Mouse (Mus musculus) cortical plate, adult 2 months (tissue): ENCODE measurements around the gene Prickle2. TPM values are rescaled to one million over a fixed set of nuclear protein-coding genes. Genes with fewer than 3 reads are reported as not detected.

Experiments used
- H3K27ac ChIP-seq: fragments of 200-500 bp; 2 replicates; pipeline ENCODE4 v1.5.1; 2012; ENCODE audit warnings: low read length, control low read depth, inconsistent platforms; ENCODE audit not compliant: insufficient read depth
- H3K4me1 ChIP-seq: fragments of 200-500 bp; 2 replicates; pipeline ENCODE4 v1.6.1; 2011; ENCODE audit warnings: low read length; ENCODE audit not compliant: control insufficient read depth, insufficient read depth
- H3K4me3 ChIP-seq: fragments of 200-500 bp; 2 replicates; pipeline ENCODE4 v1.5.1; 2011; ENCODE audit warnings: mild to moderate bottlenecking, low read length, control low read depth; ENCODE audit not compliant: insufficient read depth
- CTCF ChIP-seq: fragments of 200-500 bp; IDR thresholded peaks from 2 replicates; pipeline ENCODE4 v1.5.1; 2011; ENCODE audit warnings: mild to moderate bottlenecking, control low read depth, low read length; ENCODE audit not compliant: insufficient read depth; ENCODE audit errors: extremely low read depth
- POLR2A ChIP-seq: fragments of 200-500 bp; IDR thresholded peaks from 2 replicates; pipeline ENCODE4 v1.6.1; 2011; ENCODE audit warnings: mild to moderate bottlenecking, low read length, control low read depth; ENCODE audit not compliant: insufficient read depth; ENCODE audit errors: extremely low read depth
- polyA plus RNA-seq: library from polyadenylated mRNA; depleted of rRNA; stranded (reverse); fragments of >200 nt; gene quantifications from 2 replicates; pipeline ENCODE4 v1.2.3, GENCODE M21; 2012

Prickle2 gene
- polyA plus RNA-seq, 1 experiment = 58.6 TPM

DNA sequence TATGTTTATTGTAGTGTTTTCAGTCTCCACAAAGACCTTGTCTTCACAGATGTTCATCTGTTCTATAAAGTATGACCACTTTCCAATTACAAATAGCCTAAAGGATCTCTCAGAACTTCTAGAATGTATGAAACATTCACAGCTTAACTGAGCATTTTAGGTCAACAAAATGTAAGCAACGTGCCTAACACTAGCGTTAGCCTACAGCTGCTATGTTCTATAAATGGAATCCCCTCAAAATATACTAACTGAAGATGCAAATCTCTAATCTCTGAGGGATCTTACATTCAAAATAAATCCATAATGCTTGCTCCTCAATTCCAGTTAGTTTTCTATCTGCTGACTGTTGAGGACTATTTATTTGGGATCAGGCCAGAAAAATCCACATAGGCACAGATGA, 65.1 kb downstream of the Prickle2 start:
- Histone ChIP-seq H3K4me1 (peaks cover 6% of the 10 kb centered on the region; the same call in 1 of the 2 replicates), H3K4me3 (no peak overlapping the region), H3K27ac (no peak overlapping the region)
- TF ChIP-seq CTCF = no peak
- TF ChIP-seq POLR2A = no peak

DNA sequence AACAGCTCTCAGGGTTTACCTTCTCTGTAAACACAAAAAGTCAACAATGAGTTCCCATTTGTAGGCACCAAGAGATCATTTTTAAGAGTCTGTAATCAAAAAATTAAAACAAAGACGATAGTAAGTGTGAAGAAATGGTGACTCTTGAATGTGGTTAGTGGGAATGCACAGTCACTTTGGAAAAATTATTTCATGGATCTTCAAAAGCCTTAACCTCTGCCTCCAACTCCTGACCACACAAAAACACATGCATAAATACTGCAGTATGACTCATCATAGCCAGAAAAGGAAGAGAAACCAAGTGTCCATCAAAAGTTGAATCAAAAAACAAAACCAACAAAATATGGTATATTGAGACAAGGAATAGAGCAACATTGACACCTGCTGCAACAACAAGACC, 69.5 kb downstream of the Prickle2 start:
- peaks cover 7% of the 10 kb centered on the region; the same call in 1 of the 2 replicates for H3K4me1 ChIP-seq
- TF ChIP-seq CTCF = no peak
- TF ChIP-seq POLR2A = no peak
- H3K4me3 ChIP-seq = no peak overlapping the region
- no peak overlapping the region for H3K27ac ChIP-seq

DNA sequence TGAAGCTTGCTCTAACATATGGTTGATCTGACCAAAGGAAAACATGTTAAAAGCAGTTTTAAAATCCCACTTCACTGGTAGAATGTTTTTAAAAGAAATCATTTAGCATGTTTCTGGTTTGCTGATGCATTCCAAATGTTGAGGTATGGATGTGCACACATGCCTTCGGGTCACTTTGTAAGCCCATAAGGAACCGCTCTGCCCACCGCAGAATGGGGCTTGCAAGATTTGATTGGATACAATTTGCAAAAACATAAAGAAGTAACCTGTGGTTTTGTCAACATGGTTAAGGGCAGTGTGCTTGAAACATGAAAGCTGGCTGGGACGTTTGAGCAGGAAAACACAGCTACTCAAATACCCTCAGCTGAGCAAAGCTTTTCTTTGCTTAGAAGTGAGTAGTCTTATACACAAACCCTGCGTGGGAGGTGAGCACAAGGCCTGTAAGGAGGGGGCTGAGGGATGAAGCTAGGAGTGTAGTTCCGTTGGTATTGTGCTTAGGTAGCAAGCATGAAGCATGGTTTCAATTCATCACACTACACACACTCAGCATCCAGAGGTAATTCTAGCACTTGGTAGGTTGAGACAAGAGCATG, 71.0 kb downstream of the Prickle2 start:
- TF ChIP-seq POLR2A (no peak), CTCF (no peak)
- Histone ChIP-seq H3K4me3 (no peak overlapping the region), H3K4me1 (peaks cover 2% of the 10 kb centered on the region; the same call in 1 of the 2 replicates), H3K27ac (no peak overlapping the region)

DNA sequence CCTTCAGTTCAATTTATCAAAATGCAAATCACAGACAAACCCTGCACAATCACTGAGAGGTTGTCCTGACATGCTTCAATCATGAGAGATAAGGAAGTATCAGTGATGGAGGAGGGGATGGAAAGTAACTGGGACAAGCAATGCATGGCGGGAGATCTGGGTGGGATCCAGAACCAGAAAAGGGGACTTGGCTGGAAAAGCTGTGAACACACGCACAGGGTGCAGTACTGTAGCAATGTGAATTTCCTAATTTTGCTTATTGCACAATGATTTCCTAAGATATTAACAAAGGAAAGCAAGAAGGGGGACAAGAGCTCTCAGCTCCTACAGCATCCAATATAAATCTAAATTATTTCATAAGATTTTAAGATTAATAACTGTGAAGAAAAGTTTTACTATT, 75.0 kb downstream of the Prickle2 start:
- no peak for TF ChIP-seq POLR2A
- no peak for TF ChIP-seq CTCF
- no peak overlapping the region for H3K4me3 ChIP-seq
- H3K27ac ChIP-seq = no peak overlapping the region
- H3K4me1 ChIP-seq = peaks cover 5% of the 10 kb centered on the region

DNA sequence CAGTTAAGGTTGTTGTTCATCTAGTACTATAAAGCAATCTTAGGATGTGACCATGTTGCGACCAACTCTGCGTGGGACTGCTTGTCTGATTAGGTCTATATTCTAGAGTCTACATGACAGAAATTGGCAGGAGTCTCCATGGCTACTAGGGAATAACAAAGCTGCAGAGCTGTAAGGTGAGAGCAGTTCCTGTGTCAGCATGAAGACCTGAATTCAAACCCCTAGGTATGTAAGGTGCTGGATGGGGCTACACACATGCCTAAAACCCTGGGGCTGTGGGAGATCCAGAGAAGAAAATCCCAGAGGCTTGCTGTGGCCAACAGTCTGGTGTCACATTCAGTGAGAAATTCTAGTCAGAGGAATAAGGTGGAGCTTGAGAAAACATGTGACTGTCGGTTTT, 78.2 kb downstream of the Prickle2 start:
- no peak overlapping the region for H3K4me3 ChIP-seq
- TF ChIP-seq CTCF (no peak), POLR2A (no peak)
- peaks cover 5% of the 10 kb centered on the region for H3K4me1 ChIP-seq
- no peak overlapping the region for H3K27ac ChIP-seq

DNA sequence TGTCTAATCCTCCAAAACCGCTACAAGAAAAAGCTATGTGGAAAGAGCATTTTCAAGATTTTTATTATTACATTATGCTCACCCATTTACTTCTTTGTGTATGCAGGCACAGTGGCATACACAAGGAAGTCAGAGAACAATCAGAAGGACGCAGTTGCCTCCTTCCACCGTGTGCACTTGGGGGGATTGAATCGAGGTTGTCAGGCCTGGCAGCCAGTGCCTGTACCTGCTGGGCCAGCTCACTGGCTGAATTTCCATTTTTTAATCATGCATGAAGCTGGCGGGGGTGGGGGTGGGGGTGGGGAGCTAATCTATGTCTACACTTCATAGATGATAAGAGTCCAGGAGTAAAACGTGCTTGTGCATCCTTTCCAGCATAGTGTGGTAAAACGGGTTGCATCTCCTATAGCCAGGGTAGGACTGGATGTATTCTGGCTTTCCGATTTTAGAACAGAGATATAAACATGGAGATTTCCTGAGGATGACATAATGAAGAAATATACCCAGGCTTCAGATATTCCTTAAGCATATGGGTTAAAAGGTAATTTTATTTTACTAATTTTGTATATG, 78.8 kb downstream of the Prickle2 start:
- peaks cover 7% of the 10 kb centered on the region for H3K4me1 ChIP-seq
- TF ChIP-seq POLR2A (no peak), CTCF (no peak)
- peak overlapping the region; percentile 29; the same call in 1 of the 2 replicates for H3K27ac ChIP-seq
- H3K4me3 ChIP-seq = no peak overlapping the region

DNA sequence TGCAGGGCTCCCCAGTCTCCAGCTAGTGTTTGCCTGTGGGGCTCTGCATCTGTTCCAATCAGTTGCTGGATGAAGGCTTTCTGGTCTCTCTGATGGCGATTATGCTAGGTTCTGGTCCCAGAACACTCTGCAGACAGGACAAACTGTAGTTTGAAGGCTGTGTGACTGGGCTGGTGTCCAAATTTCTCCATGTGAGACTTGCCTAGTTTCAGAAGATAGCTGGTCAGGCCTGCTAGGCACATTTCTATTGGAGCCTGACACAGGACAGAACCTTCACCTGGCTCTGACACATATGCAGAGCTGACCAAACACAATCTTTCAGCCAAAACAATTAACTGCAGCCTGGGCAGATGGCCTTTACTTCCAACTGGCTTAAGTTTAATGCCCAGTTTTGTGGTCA, 80.0 kb downstream of the Prickle2 start:
- H3K4me1 ChIP-seq = peaks cover 4% of the 10 kb centered on the region
- H3K27ac ChIP-seq = no peak overlapping the region
- TF ChIP-seq CTCF = no peak
- TF ChIP-seq POLR2A = no peak
- no peak overlapping the region for H3K4me3 ChIP-seq

DNA sequence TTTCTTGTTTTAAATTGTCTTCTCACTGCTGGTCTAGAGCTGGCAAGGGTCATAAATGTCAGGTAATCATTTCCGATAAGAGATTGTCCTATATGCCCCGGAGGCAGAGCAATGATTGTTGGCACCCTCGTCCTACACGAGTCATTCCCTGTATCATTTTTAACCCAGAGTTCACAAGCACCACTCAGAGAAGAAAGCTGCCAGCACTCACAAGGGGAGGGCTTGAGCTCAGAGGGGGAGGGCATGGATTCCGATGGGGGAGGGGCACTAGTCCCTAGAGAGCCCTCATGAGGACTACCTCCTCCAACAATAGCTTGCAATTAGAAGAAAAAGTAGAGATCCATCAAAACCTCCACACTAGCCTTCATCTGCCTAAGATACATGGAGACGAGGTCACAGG, 81.6 kb downstream of the Prickle2 start:
- Histone ChIP-seq H3K4me3 (no peak overlapping the region), H3K27ac (no peak overlapping the region), H3K4me1 (peaks cover 7% of the 10 kb centered on the region)
- TF ChIP-seq CTCF = no peak
- no peak for TF ChIP-seq POLR2A

DNA sequence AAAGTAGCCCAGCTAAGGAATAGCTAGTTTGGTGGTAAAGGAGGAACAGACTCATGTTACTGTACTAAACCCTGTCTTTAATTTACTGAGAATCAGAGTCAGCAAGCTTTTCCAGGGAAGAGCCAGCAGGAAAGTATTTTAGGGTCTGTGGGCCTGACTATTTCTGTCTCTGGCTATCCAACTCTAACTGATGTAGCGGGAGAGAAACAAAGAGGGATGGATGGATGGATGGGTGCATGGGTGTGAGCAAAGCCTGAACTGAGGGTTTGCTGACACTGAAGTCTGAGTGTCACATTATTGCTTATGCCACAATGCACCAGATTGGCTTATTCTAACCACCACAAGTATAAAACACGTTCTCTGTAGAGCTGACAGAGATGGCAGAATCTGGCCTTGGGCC, 88.8 kb downstream of the Prickle2 start:
- TF ChIP-seq POLR2A = no peak
- no peak for TF ChIP-seq CTCF
- peaks cover 7% of the 10 kb centered on the region for H3K4me1 ChIP-seq
- H3K4me3 ChIP-seq = no peak overlapping the region
- peak overlapping the region; percentile 74 for H3K27ac ChIP-seq

DNA sequence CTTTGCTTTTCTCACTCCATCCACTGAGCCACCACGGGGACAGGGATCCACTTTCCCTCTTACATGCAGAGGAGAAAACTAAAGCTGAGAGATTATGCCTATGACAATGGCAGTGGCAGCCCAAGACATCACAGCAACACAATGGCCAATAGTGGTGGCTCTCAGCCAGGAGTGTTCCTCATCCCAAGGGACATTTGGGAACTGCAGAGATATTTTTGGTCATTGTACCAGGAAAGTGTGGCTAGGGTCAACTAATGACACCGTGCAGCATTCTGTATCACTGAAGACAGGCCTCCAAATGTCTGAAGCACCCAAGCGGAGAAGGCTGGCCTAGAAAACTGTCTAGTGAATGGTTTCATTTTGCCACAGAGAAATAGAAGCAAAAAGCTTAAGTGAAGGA, 91.2 kb downstream of the Prickle2 start:
- TF ChIP-seq CTCF (no peak), POLR2A (no peak)
- peaks cover 4% of the 10 kb centered on the region for H3K4me1 ChIP-seq
- peak overlapping the region; percentile 72 for H3K27ac ChIP-seq
- H3K4me3 ChIP-seq = no peak overlapping the region
